Mouse (Mus musculus) stomach, embryonic 16.5 days (tissue): ENCODE measurements around the gene Lpar2. TPM values are rescaled to one million over a fixed set of nuclear protein-coding genes. Genes with fewer than 3 reads are reported as not detected.

Experiments used
- polyA plus RNA-seq: library from polyadenylated mRNA; unstranded; fragments of >200 nt; fragmentation: Nextera tagmentation; extraction: Ambion mirVana; gene quantifications from 2 replicates; pipeline ENCODE4 v1.2.1, GENCODE M21; 2015

Gene Lpar2
- polyA plus RNA-seq, 1 experiment from 2014 or later, result 0.35 TPM

Other genes with a start within 250 kb of the Lpar2 start
- gene Zfp868, start 196.9 kb upstream of the Lpar2 start, polyA plus RNA-seq, result 19.9 and 20.8 TPM in 2 replicates
- 1.9 TPM in 2 replicates for gene Zfp964, start 167.9 kb upstream of the Lpar2 start, polyA plus RNA-seq
- 22.8 and 28.9 TPM in 2 replicates for gene Zfp869, start 111.7 kb upstream of the Lpar2 start, polyA plus RNA-seq
- gene Zfp963, start 72.5 kb upstream of the Lpar2 start, polyA plus RNA-seq, result 5.3 and 5.4 TPM in 2 replicates
- 0.55 TPM in 1 of 2 replicates, not detected in the other for gene Gm20422, start 47.5 kb upstream of the Lpar2 start, polyA plus RNA-seq
- gene Atp13a1, start 31.3 kb upstream of the Lpar2 start, polyA plus RNA-seq, result 45.6 and 46.6 TPM in 2 replicates
- gene Zfp866, start 31.3 kb upstream of the Lpar2 start, polyA plus RNA-seq, result 24.1 and 25.8 TPM in 2 replicates
- 10.0 and 11.0 TPM in 2 replicates for gene Gmip, start 13.8 kb upstream of the Lpar2 start, polyA plus RNA-seq
- gene Pbx4, start 10.1 kb downstream of the Lpar2 start, polyA plus RNA-seq, result 3.1 and 4.6 TPM in 2 replicates
- 0.37 and 0.59 TPM in 2 replicates for gene Cilp2, start 65.3 kb downstream of the Lpar2 start, polyA plus RNA-seq
- gene Tssk6, start 79.8 kb downstream of the Lpar2 start, polyA plus RNA-seq, result 2.1 and 2.3 TPM in 2 replicates
- gene Ndufa13, start 80.1 kb downstream of the Lpar2 start, polyA plus RNA-seq, result 170 and 193 TPM in 2 replicates
- 3.0 and 3.2 TPM in 2 replicates for gene Yjefn3, start 80.3 kb downstream of the Lpar2 start, polyA plus RNA-seq
- gene Gatad2a, start 174.0 kb downstream of the Lpar2 start, polyA plus RNA-seq, result 29.7 and 32.3 TPM in 2 replicates
- 46.1 and 46.7 TPM in 2 replicates for gene Mau2, start 220.3 kb downstream of the Lpar2 start, polyA plus RNA-seq
- gene Sugp1, start 220.4 kb downstream of the Lpar2 start, polyA plus RNA-seq, result 39.1 and 42.0 TPM in 2 replicates